Mouse (Mus musculus) MEL (cell line): Measurements from ENCODE around the gene Cdyl.

Source experiments
- CTCF ChIP-seq, 3 experiments: IDR thresholded peaks in 2 of 3; conservative IDR thresholded peaks in 1 of 3; 2 replicates each; pipeline ENCODE4 v1.5.1; 2011 to 2012; ENCODE audit warnings: low read length in 3 of 3, low read depth in 2 of 3, mild to moderate bottlenecking in 2 of 3, improper control_type of control experiment in 1 of 3, inconsistent platforms in 1 of 3, mixed read lengths in 1 of 3, moderate library complexity in 1 of 3; ENCODE audit not compliant: control insufficient read depth in 1 of 3, insufficient read depth in 1 of 3, poor library complexity in 1 of 3, severe bottlenecking in 1 of 3
- MAZ ChIP-seq: IDR thresholded peaks from 2 replicates; pipeline ENCODE4 v1.6.1; 2012; ENCODE audit warnings: low read depth, mild to moderate bottlenecking, inconsistent platforms, low read length, improper control_type of control experiment
- POLR2A ChIP-seq, 2 experiments: IDR thresholded peaks; 2 replicates each; pipeline ENCODE4 v1.6.1; 2011 to 2012; ENCODE audit warnings: low read length in 2 of 2, mild to moderate bottlenecking in 2 of 2, control low read depth in 1 of 2, improper control_type of control experiment in 1 of 2, low read depth in 1 of 2, moderate library complexity in 1 of 2; ENCODE audit not compliant: control insufficient read depth in 1 of 2, insufficient read depth in 1 of 2, poor library complexity in 1 of 2
- POLR2AphosphoS2 ChIP-seq: IDR thresholded peaks from 2 replicates; pipeline ENCODE4 v1.6.1; 2011; ENCODE audit warnings: low read length, improper control_type of control experiment
- RAD21 ChIP-seq: IDR thresholded peaks from 2 replicates; pipeline ENCODE4 v1.6.1; 2011; ENCODE audit warnings: mild to moderate bottlenecking, low read depth, low read length, improper control_type of control experiment
- TBP ChIP-seq: IDR thresholded peaks from 2 replicates; pipeline ENCODE4 v1.8.0; 2011; ENCODE audit warnings: low read depth, low read length, improper control_type of control experiment

- TF ChIP-seq POLR2AphosphoS2 (no peak), POLR2A (IDR thresholded peaks at IDR 0.05; ENCODE audit: control insufficient read depth in 1 of 2, insufficient read depth in 1 of 2, low read depth in 1 of 2, low read length in 2 of 2, poor library complexity in 1 of 2) (no peak), CTCF (IDR thresholded peaks at IDR 0.05 in 2 of 3, conservative IDR thresholded peaks at IDR 0.05 in 1 of 3; ENCODE audit: control insufficient read depth in 1 of 3, insufficient read depth in 1 of 3, low read depth in 2 of 3, low read length in 3 of 3, poor library complexity in 1 of 3, severe bottlenecking in 1 of 3) (no peak), RAD21 (no peak), TBP (no peak), MAZ (no peak)
These were observed 72.5 kb downstream of the Cdyl start for GRCm38 (mm10) chr13:35732131-35732530.
